Mouse (Mus musculus) ovary, adult 18-20 months (tissue): ENCODE data around the gene Ift46.
"Not testable (repeated sequence)": the region's sequence is repeated elsewhere in the genome, so short reads cannot be mapped to it uniquely, and the experiment has no call there.

Source experiments
- DNase-seq: peaks from one replicate; pipeline ENCODE4 v3.0.0; 2022; ENCODE audit warnings: low spot score, mixed read lengths

Ift46 gene

GRCm38 (mm10) chr9:44735886-44736285 lies 31.8 kb upstream of the Ift46 start:
- no peak for DNase-seq

GRCm38 (mm10) chr9:44736301-44736700 lies 31.4 kb upstream of the Ift46 start:
- DNase-seq: no peak

DNA sequence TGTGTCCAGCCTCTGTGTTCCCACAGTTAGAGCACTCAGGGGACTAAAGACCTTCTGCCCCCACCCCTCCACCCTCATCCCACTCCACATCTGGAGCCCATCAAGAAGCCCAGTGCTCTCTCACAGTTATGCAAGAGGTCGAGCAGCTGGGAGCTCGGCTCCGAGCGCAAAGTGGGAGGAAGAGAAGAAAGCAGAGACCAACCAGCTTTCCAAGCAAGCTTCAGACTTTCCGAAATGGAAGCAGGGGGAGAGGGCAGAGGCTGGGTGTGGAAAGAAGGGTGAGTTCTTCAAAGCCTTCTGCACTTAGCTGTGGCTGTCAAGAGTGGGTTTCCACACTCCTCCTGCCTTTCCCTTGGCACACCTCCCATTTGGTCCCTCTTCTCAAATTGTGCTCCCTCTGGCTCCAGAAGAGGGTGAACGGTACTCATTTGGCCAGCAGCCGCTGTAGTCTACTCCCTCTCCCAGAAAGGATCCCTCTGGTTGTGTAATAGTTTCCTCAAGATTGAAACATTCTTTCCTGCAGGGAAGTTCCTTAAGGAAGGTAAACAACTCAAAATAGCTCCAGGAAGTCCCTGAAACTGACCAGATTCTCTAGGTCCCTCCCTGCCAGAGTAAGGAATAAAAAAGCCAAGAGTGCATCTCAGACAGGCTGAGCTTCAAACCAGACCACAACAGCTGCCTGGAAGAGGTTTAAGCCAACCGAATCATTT lies 30.3 kb upstream of the Ift46 start:
- DNase-seq: peak; percentile 54

DNA sequence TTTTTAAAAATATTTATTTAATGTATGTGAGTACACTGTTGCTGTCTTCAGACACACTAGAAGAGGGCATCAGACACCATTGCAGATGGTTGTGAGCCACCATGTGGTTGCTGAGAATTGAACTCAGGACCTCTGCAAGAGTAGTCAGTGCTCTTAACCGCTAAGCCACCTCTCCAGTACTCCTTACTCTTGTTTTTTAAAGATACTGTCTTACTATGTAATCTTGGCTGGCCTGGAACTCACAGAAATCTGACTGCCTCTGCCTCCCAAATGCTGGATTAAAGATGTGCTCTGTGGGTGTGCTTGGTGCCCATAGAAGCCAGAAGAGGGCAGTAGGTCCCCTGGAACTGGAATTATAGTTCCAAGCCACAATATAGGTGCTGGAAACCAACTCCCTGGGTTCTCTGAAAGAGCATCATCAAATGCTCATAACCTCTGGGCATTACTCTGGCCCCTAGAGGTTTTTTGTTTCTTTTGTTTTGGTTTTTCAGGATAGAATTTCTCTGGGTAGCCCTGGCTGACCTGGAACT lies 27.0 kb upstream of the Ift46 start:
- DNase-seq: no peak

GRCm38 (mm10) chr9:44745371-44745770 lies 22.3 kb upstream of the Ift46 start:
- no peak for DNase-seq

DNA sequence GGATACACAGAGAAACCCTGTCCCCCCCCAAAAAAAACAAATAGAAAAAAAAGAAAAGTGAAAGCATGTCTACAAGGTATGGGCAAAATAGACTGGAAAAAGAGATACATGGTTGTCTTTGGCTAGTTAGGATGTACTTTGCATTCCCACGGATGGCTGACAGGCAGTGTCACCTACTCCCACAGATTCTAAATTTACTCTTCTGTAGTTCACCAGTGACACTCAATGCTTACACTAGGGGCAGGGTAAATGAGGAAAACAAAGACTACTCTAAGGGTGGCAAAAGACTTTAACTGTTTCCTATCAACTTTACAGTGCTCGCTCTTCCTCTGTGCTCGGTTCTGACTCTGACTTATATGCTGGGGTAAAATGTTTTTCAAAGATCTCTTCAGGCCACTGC lies 21.0 kb upstream of the Ift46 start:
- DNase-seq: no peak

DNA sequence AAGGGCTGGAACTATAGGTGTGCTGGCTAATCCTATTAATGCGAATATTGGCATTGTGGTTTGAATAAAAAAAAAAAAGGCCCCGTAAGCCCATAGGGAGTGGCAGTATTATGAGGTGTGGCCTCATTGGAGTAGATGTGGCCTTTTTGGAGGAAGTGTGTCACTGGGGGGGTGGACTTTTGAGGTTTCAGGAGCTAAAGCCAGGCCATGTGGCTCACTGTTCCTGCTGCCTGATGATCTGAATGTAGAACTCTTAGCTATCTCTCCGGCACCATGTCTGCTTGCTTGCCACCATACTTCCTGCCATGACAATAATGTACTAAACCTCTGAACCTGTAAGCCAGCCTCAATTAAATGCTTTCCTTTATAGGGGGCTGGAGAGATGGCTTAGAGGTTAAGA lies 20.4 kb upstream of the Ift46 start:
- DNase-seq: no peak

DNA sequence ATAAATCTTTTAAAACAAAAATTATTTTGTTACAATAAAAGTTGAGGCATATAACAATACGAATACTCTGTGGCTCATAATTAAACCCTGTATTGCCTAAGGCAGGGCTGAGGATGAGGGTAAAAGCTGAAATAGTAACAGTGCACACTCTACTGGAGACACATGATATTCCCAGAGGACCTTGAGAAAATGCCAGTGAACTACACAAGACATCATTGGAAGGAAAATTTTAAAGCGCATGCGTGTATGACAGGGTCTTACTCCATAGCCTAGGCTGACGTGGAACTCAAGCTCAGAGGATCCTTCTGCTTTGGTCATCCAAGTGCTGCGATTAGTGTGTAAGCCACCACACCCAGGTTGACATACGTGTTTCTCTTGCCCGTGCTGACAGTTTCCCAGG lies 19.2 kb upstream of the Ift46 start:
- DNase-seq: no peak

- no peak for DNase-seq
Measured at GRCm38 (mm10) chr9:44760873-44761272, 6.8 kb upstream of the Ift46 start.

GRCm38 (mm10) chr9:44768029-44768394 lies 304 bp downstream of the Ift46 start:
- not testable (repeated sequence) for DNase-seq

DNA sequence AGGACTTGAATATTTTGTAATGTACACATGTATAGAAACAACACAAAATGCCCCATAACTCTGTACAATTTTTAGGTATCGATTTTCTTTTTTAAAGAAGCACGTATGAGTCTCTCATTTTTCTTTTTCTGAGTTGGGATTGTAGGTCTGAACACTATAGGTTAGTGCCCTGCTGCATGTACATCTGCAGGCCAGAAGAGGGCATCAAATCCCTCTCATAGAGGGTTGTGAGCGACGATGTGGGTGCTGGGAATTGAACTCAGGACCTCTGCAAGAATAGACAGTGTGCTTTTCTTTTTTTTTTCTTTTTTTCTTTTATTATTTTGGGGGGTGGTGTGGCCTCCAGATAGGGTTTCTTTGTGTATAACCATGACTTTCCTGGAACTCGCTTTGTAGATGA lies 3.7 kb downstream of the Ift46 start:
- DNase-seq: no peak

DNA sequence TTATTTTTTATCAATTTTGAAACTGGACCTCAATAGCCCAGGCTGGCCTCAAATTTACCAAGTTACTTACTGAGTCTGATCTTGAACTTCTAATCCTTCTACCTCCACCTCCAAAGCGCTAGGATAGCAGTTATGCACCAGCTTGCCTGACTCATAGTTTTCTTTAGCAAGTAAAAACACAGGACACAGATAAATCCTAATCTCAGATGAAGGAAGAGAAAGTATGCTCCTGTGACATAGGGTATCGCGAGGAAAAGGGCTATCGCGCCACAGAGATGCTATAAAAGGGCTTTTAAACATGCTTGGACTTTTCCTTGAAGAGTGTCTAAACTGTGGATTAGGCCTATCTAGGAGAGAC lies 4.7 kb downstream of the Ift46 start:
- no peak for DNase-seq

- DNase-seq: peak; percentile 89
Measured at GRCm38 (mm10) chr9:44772750-44773651, 5.3 kb downstream of the Ift46 start.

DNA sequence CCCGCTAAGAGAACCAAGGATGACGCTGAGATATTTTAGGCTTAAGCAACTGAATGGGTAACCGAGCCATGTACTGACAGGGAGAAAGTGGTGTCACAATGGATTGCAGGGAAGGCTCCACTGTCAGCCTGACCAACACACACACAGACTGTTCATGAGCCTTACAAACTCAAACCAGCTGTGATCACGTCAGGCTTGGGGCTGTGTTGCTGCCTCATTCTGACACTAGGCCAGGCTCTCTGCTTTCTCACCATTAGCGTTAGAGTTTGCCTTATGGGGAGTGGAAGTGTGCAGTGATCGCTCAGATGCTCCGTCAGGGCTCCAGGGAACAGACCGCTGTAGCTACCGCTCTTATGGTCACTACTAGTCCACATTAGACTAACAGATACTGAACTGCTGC lies 25.1 kb downstream of the Ift46 start:
- DNase-seq: no peak

DNA sequence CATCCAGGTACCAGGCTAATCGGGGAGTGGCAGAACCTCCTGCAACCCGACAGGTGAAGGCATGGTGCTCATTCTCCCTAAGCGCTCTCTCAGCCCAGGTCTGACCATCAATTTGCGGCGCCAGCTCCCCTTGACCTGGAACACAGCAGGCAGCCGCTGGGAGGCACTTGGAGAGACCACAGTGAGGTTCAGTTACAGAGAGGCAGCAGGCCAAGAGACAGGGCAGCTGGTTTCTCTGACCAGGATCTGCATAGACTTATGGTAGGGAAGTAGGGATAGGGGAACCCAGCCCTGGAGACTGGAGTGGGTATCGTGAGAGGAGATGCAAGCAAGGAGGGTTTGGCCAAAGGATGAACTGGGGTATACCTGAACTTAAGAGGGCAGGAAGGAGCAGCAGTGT lies 30.6 kb downstream of the Ift46 start:
- no peak for DNase-seq

- peak; percentile 84 for DNase-seq
Measured at GRCm38 (mm10) chr9:44799102-44799957, 31.6 kb downstream of the Ift46 start, which contains the start of gene Tmem25. Tmem25 (minus strand) TSS chr9:44799307.

DNA sequence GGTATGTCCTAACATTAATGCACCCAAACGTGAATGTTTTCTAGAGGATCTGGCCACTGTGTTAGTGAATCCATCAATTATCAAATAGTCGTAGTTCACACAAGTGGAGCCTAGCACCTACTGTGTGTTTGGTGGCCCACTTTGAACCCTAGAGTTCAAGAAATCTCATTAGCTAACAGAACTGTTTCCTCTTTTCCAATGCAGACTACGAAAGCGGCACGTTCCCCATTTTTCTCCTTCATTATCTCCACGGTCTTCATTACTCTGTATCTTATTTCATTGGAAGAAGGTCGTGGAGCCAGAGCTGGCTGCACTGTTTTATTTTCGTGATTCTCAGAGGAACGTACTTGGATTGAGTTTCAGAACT lies 32.2 kb downstream of the Ift46 start:
- DNase-seq: no peak

DNA sequence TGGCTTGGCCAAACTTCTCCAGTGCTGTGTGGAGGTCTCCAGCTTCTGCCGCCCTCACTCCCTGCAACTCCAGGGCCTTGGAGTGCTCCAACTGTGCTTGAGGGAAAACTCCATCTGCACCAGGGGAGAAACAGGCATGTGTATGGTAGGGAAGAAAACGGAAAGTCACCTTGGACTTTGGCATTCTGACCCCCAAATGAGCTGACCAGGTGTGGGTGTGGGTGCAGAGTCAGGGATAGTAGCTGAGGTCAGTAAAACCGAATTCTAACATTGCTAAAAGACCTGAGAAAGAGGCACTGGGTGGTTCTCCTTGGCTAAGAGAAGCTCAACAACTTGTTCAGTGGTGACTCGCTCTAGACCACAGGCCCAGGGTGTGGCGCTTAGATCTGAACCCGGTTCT lies 34.0 kb downstream of the Ift46 start:
- DNase-seq: no peak

- no peak for DNase-seq
Measured at GRCm38 (mm10) chr9:44802808-44803450, 35.2 kb downstream of the Ift46 start, which contains the start of gene Ttc36. Ttc36 (minus strand) TSS chr9:44803072.

GRCm38 (mm10) chr9:44804678-44805077 lies 37.0 kb downstream of the Ift46 start:
- DNase-seq: no peak

GRCm38 (mm10) chr9:44805536-44805935 lies 37.8 kb downstream of the Ift46 start:
- DNase-seq: no peak

GRCm38 (mm10) chr9:44807141-44807540 lies 39.4 kb downstream of the Ift46 start:
- DNase-seq: no peak
